Mouse (Mus musculus): Measurements from ENCODE around the gene Nmnat1. TPM values are rescaled to one million over a fixed set of nuclear protein-coding genes. Genes with fewer than 3 reads are reported as not detected.

Nmnat1 gene
- polyA plus RNA-seq, 1 experiment: 4.5 TPM

- Histone ChIP-seq H3K4me3 (replicated peaks; ENCODE audit: extremely low read depth, low read depth, low read length) (peak overlapping the region; percentile 70), H3K4me1 (ENCODE audit: control insufficient read depth, insufficient read depth, low read length) (peaks cover 5% of the 10 kb centered on the region)
- TF ChIP-seq CTCF (IDR thresholded peaks at IDR 0.05; ENCODE audit: insufficient read depth, low read length) (no peak), POLR2A (IDR thresholded peaks at IDR 0.05; ENCODE audit: borderline replicate concordance, extremely low read depth, low read depth, low read length) (no peak)
- no peak for DNase-seq
- WGBS: 5% methylated on average over 52 of the region's 52 CpGs
These were observed 33.6 kb upstream of the Nmnat1 start for GRCm38 (mm10) chr4:149518351-149519220.

GRCm38 (mm10) chr4:149517868-149518340 lies 32.9 kb upstream of the Nmnat1 start, which contains the start of gene Ctnnbip1:
Ctnnbip1 (plus strand) TSS chr4:149518236.
- peak; percentile 96 for DNase-seq
- H3K4me3 ChIP-seq (replicated peaks; ENCODE audit: extremely low read depth, low read depth, low read length): peak within 1 kb of the TSS; percentile 70
- TF ChIP-seq CTCF (IDR thresholded peaks at IDR 0.05; ENCODE audit: insufficient read depth, low read length) (no peak), POLR2A (IDR thresholded peaks at IDR 0.05; ENCODE audit: borderline replicate concordance, extremely low read depth, low read depth, low read length) (no peak)
- 1% methylated on average over 41 of the region's 46 CpGs for WGBS
- H3K4me1 ChIP-seq (ENCODE audit: control insufficient read depth, insufficient read depth, low read length): peaks cover 5% of the 10 kb centered on the region

- no peak overlapping the region for H3K4me3 ChIP-seq (replicated peaks; ENCODE audit: extremely low read depth, low read depth, low read length)
- TF ChIP-seq CTCF (IDR thresholded peaks at IDR 0.05; ENCODE audit: insufficient read depth, low read length) (no peak), POLR2A (IDR thresholded peaks at IDR 0.05; ENCODE audit: borderline replicate concordance, extremely low read depth, low read depth, low read length) (no peak)
- 87% methylated on average over 5 of the region's 5 CpGs for WGBS
- DNase-seq: no peak
- H3K4me1 ChIP-seq (ENCODE audit: control insufficient read depth, insufficient read depth, low read length): peaks cover 5% of the 10 kb centered on the region
These were observed 30.7 kb upstream of the Nmnat1 start for GRCm38 (mm10) chr4:149515706-149516105.

GRCm38 (mm10) chr4:149512072-149512471 lies 27.1 kb upstream of the Nmnat1 start:
- no peak overlapping the region for H3K4me3 ChIP-seq (replicated peaks; ENCODE audit: extremely low read depth, low read depth, low read length)
- no peaks in the 10 kb centered on the region; the same call in 1 of the 2 replicates for H3K4me1 ChIP-seq (ENCODE audit: control insufficient read depth, insufficient read depth, low read length)
- TF ChIP-seq POLR2A (IDR thresholded peaks at IDR 0.05; ENCODE audit: borderline replicate concordance, extremely low read depth, low read depth, low read length) (no peak), CTCF (IDR thresholded peaks at IDR 0.05; ENCODE audit: insufficient read depth, low read length) (no peak)
- 63% methylated on average over 7 of the region's 7 CpGs for WGBS
- DNase-seq: no peak

GRCm38 (mm10) chr4:149511221-149511646 lies 26.2 kb upstream of the Nmnat1 start:
- TF ChIP-seq CTCF (IDR thresholded peaks at IDR 0.05; ENCODE audit: insufficient read depth, low read length): no peak
- no peak for DNase-seq
- Histone ChIP-seq H3K4me1 (ENCODE audit: control insufficient read depth, insufficient read depth, low read length) (no peaks in the 10 kb centered on the region; the same call in 1 of the 2 replicates), H3K4me3 (replicated peaks; ENCODE audit: extremely low read depth, low read depth, low read length) (no peak overlapping the region)
- 36% methylated on average over 6 of the region's 6 CpGs for WGBS

- no peak for DNase-seq
- Histone ChIP-seq H3K4me3 (replicated peaks; ENCODE audit: extremely low read depth, low read depth, low read length) (no peak overlapping the region), H3K4me1 (ENCODE audit: control insufficient read depth, insufficient read depth, low read length) (no peaks in the 10 kb centered on the region; the same call in 1 of the 2 replicates)
- 54% methylated on average over 3 of the region's 3 CpGs for WGBS
- TF ChIP-seq POLR2A (IDR thresholded peaks at IDR 0.05; ENCODE audit: borderline replicate concordance, extremely low read depth, low read depth, low read length): no peak
- TF ChIP-seq CTCF (IDR thresholded peaks at IDR 0.05; ENCODE audit: insufficient read depth, low read length): no peak
These were observed 21.9 kb upstream of the Nmnat1 start for GRCm38 (mm10) chr4:149506904-149507303.

GRCm38 (mm10) chr4:149505261-149505967 lies 20.4 kb upstream of the Nmnat1 start:
- H3K4me1 ChIP-seq (ENCODE audit: control insufficient read depth, insufficient read depth, low read length): no peaks in the 10 kb centered on the region
- 63% methylated on average over 15 of the region's 15 CpGs for WGBS
- no peak overlapping the region for H3K4me3 ChIP-seq (replicated peaks; ENCODE audit: extremely low read depth, low read depth, low read length)
- TF ChIP-seq POLR2A (IDR thresholded peaks at IDR 0.05; ENCODE audit: borderline replicate concordance, extremely low read depth, low read depth, low read length) (no peak), CTCF (IDR thresholded peaks at IDR 0.05; ENCODE audit: insufficient read depth, low read length) (no peak)
- no peak for DNase-seq

GRCm38 (mm10) chr4:149504858-149505257 lies 19.9 kb upstream of the Nmnat1 start:
- WGBS: 30% methylated on average over 3 of the region's 3 CpGs
- Histone ChIP-seq H3K4me1 (ENCODE audit: control insufficient read depth, insufficient read depth, low read length) (no peaks in the 10 kb centered on the region), H3K4me3 (replicated peaks; ENCODE audit: extremely low read depth, low read depth, low read length) (no peak overlapping the region)
- no peak for DNase-seq
- TF ChIP-seq POLR2A (IDR thresholded peaks at IDR 0.05; ENCODE audit: borderline replicate concordance, extremely low read depth, low read depth, low read length) (no peak), CTCF (IDR thresholded peaks at IDR 0.05; ENCODE audit: insufficient read depth, low read length) (no peak)

- no peak overlapping the region for H3K4me3 ChIP-seq (replicated peaks; ENCODE audit: extremely low read depth, low read depth, low read length)
- TF ChIP-seq CTCF (IDR thresholded peaks at IDR 0.05; ENCODE audit: insufficient read depth, low read length): no peak
- TF ChIP-seq POLR2A (IDR thresholded peaks at IDR 0.05; ENCODE audit: borderline replicate concordance, extremely low read depth, low read depth, low read length): no peak
- no peaks in the 10 kb centered on the region for H3K4me1 ChIP-seq (ENCODE audit: control insufficient read depth, insufficient read depth, low read length)
- 76% methylated on average over 5 of the region's 5 CpGs for WGBS
- DNase-seq: no peak
These were observed 19.4 kb upstream of the Nmnat1 start for GRCm38 (mm10) chr4:149504363-149504762.
